Mouse (Mus musculus) hindbrain, embryonic 11.5 days (tissue): ENCODE results near the gene Wasf3. TPM values are rescaled to one million over a fixed set of nuclear protein-coding genes. Genes with fewer than 3 reads are reported as not detected.

ENCODE experiments used
- ATAC-seq: fragments of 200-750 bp; cut with Nextera tagmentation; 2 replicates; pipeline ENCODE4 v1.8.0; 2017; ENCODE audit warnings: mild to moderate bottlenecking, moderate TSS enrichment, moderate library complexity; ENCODE audit not compliant: low FRiP score
- DNase-seq: peaks from one replicate; pipeline ENCODE4 v3.0.0-alpha.2; 2015; ENCODE audit warnings: low spot score
- H3K27ac ChIP-seq: fragments of 300-500 bp; sonication (generic); 2 replicates; pipeline ENCODE4 v1.5.1; 2014; ENCODE audit warnings: mild to moderate bottlenecking, low read depth, low read length
- H3K27me3 ChIP-seq: fragments of 300-500 bp; sonication (generic); 2 replicates; pipeline ENCODE4 v1.6.1; 2014; ENCODE audit warnings: mild to moderate bottlenecking, low read length, moderate library complexity, mixed read lengths; ENCODE audit not compliant: control insufficient read depth, insufficient read depth
- H3K36me3 ChIP-seq: fragments of 300-500 bp; sonication (generic); 2 replicates; pipeline ENCODE4 v1.6.1; 2014; ENCODE audit warnings: mild to moderate bottlenecking, low read length, moderate library complexity, mixed read lengths; ENCODE audit not compliant: control insufficient read depth, insufficient read depth
- H3K4me1 ChIP-seq: fragments of 300-500 bp; sonication (generic); replicated peaks from 2 replicates; pipeline ENCODE4 v1.6.1; 2014; ENCODE audit warnings: low read length, mixed read lengths; ENCODE audit not compliant: control insufficient read depth, insufficient read depth
- H3K4me2 ChIP-seq: fragments of 300-500 bp; sonication (generic); replicated peaks from 2 replicates; pipeline ENCODE4 v1.6.1; 2014; ENCODE audit warnings: mild to moderate bottlenecking, low read depth, low read length
- H3K4me3 ChIP-seq: fragments of 300-500 bp; sonication (generic); 2 replicates; pipeline ENCODE4 v1.5.1; 2014; ENCODE audit warnings: low read depth, low read length
- H3K9ac ChIP-seq: fragments of 300-500 bp; sonication (generic); 2 replicates; pipeline ENCODE4 v1.6.1; 2014; ENCODE audit warnings: low read depth, low read length
- H3K9me3 ChIP-seq: fragments of 300-500 bp; sonication (generic); 2 replicates; pipeline ENCODE4 v1.6.1; 2016; ENCODE audit warnings: low read length; ENCODE audit not compliant: control insufficient read depth
- WGBS: fragments of 180-500 bp; shearing (Covaris S2); extraction: QIAGEN DNeasy Blood & Tissue Kit; methylation state at CpG from one replicate; pipeline ENCODE4 v1.1.7; 2014; 5-methylcytosine and 5-hydroxymethylcytosine counted together
- polyA plus RNA-seq: library from polyadenylated mRNA; unstranded; fragments of >200 nt; fragmentation: Nextera tagmentation; extraction: Ambion mirVana; gene quantifications from 2 replicates; pipeline ENCODE4 v1.2.1, GENCODE M21; 2014

Wasf3 gene
- polyA plus RNA-seq, 1 experiment from 2014 or later: 7.1 TPM

- H3K9ac ChIP-seq: no peak overlapping the region
- H3K36me3 ChIP-seq: 0 out of 2 replicates have a peak, but pooled peaks cover 3% of the 10 kb centered on the region
- no peaks in the 10 kb centered on the region for H3K4me1 ChIP-seq
- DNase-seq: no peak
- no peak for ATAC-seq
- no peak overlapping the region for H3K4me3 ChIP-seq
- WGBS: 96% methylated on average over 2 of the region's 2 CpGs
- no peak overlapping the region for H3K4me2 ChIP-seq
- no peaks in the 10 kb centered on the region for H3K9me3 ChIP-seq
- no peaks in the 10 kb centered on the region for H3K27me3 ChIP-seq
- no peak overlapping the region for H3K27ac ChIP-seq
These were observed 58.0 kb downstream of the Wasf3 start for GRCm38 (mm10) chr5:146442767-146443166.

GRCm38 (mm10) chr5:146446633-146447032, 61.8 kb downstream of the Wasf3 start:
- Histone ChIP-seq H3K4me3 (no peak overlapping the region), H3K4me1 (no peaks in the 10 kb centered on the region), H3K9me3 (no peaks in the 10 kb centered on the region), H3K27ac (no peak overlapping the region), H3K4me2 (no peak overlapping the region), H3K36me3 (no peaks in the 10 kb centered on the region), H3K9ac (no peak overlapping the region), H3K27me3 (no peaks in the 10 kb centered on the region)
- 92% methylated on average over 2 of the region's 2 CpGs for WGBS
- DNase-seq (no peak), ATAC-seq (no peak)

- no peaks in the 10 kb centered on the region for H3K4me1 ChIP-seq
- H3K27ac ChIP-seq: no peak overlapping the region
- H3K4me3 ChIP-seq: no peak overlapping the region
- no peak overlapping the region for H3K4me2 ChIP-seq
- no peak overlapping the region for H3K9ac ChIP-seq
- ATAC-seq (no peak), DNase-seq (no peak)
- H3K36me3 ChIP-seq: 0 out of 2 replicates have a peak, but pooled peaks cover 4% of the 10 kb centered on the region
- no peaks in the 10 kb centered on the region for H3K9me3 ChIP-seq
- 73% methylated on average over 11 of the region's 11 CpGs for WGBS
- H3K27me3 ChIP-seq: no peaks in the 10 kb centered on the region
These were observed 66.9 kb downstream of the Wasf3 start for GRCm38 (mm10) chr5:146451592-146452254.

- Histone ChIP-seq H3K27me3 (no peaks in the 10 kb centered on the region), H3K36me3 (0 out of 2 replicates have a peak, but pooled peaks cover 4% of the 10 kb centered on the region), H3K27ac (no peak overlapping the region), H3K9me3 (no peaks in the 10 kb centered on the region), H3K4me1 (no peaks in the 10 kb centered on the region), H3K9ac (no peak overlapping the region), H3K4me3 (no peak overlapping the region), H3K4me2 (no peak overlapping the region)
- DNase-seq (no peak), ATAC-seq (no peak)
- 92% methylated on average over 6 of the region's 6 CpGs for WGBS
These were observed 68.8 kb downstream of the Wasf3 start for GRCm38 (mm10) chr5:146453556-146453955.

- H3K4me3 ChIP-seq: no peak overlapping the region
- WGBS: 85% methylated on average over 8 of the region's 8 CpGs
- H3K9ac ChIP-seq: no peak overlapping the region
- H3K27me3 ChIP-seq: no peaks in the 10 kb centered on the region
- ATAC-seq (no peak), DNase-seq (no peak)
- no peaks in the 10 kb centered on the region for H3K9me3 ChIP-seq
- H3K4me1 ChIP-seq: no peaks in the 10 kb centered on the region
- no peak overlapping the region for H3K4me2 ChIP-seq
- no peak overlapping the region for H3K27ac ChIP-seq
- H3K36me3 ChIP-seq: no peaks in the 10 kb centered on the region
These were observed 76.8 kb downstream of the Wasf3 start for GRCm38 (mm10) chr5:146461612-146462011.

GRCm38 (mm10) chr5:146466663-146467062, 81.9 kb downstream of the Wasf3 start:
- H3K9me3 ChIP-seq: no peaks in the 10 kb centered on the region
- no peak overlapping the region for H3K27ac ChIP-seq
- no peak overlapping the region for H3K4me3 ChIP-seq
- H3K4me1 ChIP-seq: no peaks in the 10 kb centered on the region
- no peak overlapping the region for H3K4me2 ChIP-seq
- no peak overlapping the region for H3K9ac ChIP-seq
- WGBS: 94% methylated on average over 19 of the region's 19 CpGs
- ATAC-seq: no peak
- DNase-seq: no peak
- H3K27me3 ChIP-seq: no peaks in the 10 kb centered on the region
- no peaks in the 10 kb centered on the region for H3K36me3 ChIP-seq

- no peak overlapping the region for H3K27ac ChIP-seq
- H3K9me3 ChIP-seq: no peaks in the 10 kb centered on the region
- DNase-seq (no peak), ATAC-seq (no peak)
- no peaks in the 10 kb centered on the region for H3K4me1 ChIP-seq
- no peak overlapping the region for H3K4me3 ChIP-seq
- H3K36me3 ChIP-seq: no peaks in the 10 kb centered on the region
- H3K4me2 ChIP-seq: no peak overlapping the region
- WGBS: 94% methylated on average over 9 of the region's 9 CpGs
- no peaks in the 10 kb centered on the region for H3K27me3 ChIP-seq
- no peak overlapping the region for H3K9ac ChIP-seq
These were observed 83.5 kb downstream of the Wasf3 start for GRCm38 (mm10) chr5:146468311-146468710.

GRCm38 (mm10) chr5:146470821-146471220, 86.0 kb downstream of the Wasf3 start:
- H3K4me2 ChIP-seq: no peak overlapping the region
- 89% methylated on average over 9 of the region's 9 CpGs for WGBS

GRCm38 (mm10) chr5:146471311-146471710, 86.5 kb downstream of the Wasf3 start:
- Histone ChIP-seq H3K4me1 (no peaks in the 10 kb centered on the region), H3K27me3 (no peaks in the 10 kb centered on the region), H3K36me3 (no peaks in the 10 kb centered on the region), H3K9ac (no peak overlapping the region), H3K9me3 (no peaks in the 10 kb centered on the region), H3K27ac (no peak overlapping the region), H3K4me2 (no peak overlapping the region), H3K4me3 (no peak overlapping the region)
- no peak for DNase-seq
- no peak for ATAC-seq
- WGBS: 93% methylated on average over 5 of the region's 5 CpGs

More at GRCm38 (mm10) chr5:146470821-146471220, 86.0 kb downstream of the Wasf3 start:
- no peak overlapping the region for H3K27ac ChIP-seq
- H3K4me1 ChIP-seq: no peaks in the 10 kb centered on the region
- H3K4me3 ChIP-seq: no peak overlapping the region
- ATAC-seq (no peak), DNase-seq (no peak)
- H3K27me3 ChIP-seq: no peaks in the 10 kb centered on the region
- no peaks in the 10 kb centered on the region for H3K36me3 ChIP-seq
- no peak overlapping the region for H3K9ac ChIP-seq
- H3K9me3 ChIP-seq: no peaks in the 10 kb centered on the region
